Mouse (Mus musculus) kidney, embryonic 15.5 days (tissue): ENCODE measurements around the gene Cacnb4. TPM values are rescaled to one million over a fixed set of nuclear protein-coding genes. Genes with fewer than 3 reads are reported as not detected.

Source experiments
- ATAC-seq: fragments of 200-750 bp; cut with Nextera tagmentation; replicated peaks from 2 replicates; pipeline ENCODE4 v1.8.0; 2017; ENCODE audit warnings: moderate TSS enrichment; ENCODE audit not compliant: low FRiP score
- H3K27ac ChIP-seq: fragments of 300-500 bp; sonication (generic); 2 replicates; pipeline ENCODE4 v1.5.1; 2015; ENCODE audit warnings: mild to moderate bottlenecking, inconsistent platforms
- H3K27me3 ChIP-seq: fragments of 300-500 bp; sonication (generic); 2 replicates; pipeline ENCODE4 v1.6.1; 2015; ENCODE audit warnings: inconsistent platforms
- H3K36me3 ChIP-seq: fragments of 300-500 bp; sonication (generic); 2 replicates; pipeline ENCODE4 v1.6.1; 2015; ENCODE audit warnings: inconsistent platforms
- H3K4me1 ChIP-seq: fragments of 300-500 bp; sonication (generic); 2 replicates; pipeline ENCODE4 v1.6.1; 2015; ENCODE audit warnings: inconsistent platforms
- H3K4me2 ChIP-seq: fragments of 300-500 bp; sonication (generic); 2 replicates; pipeline ENCODE4 v1.6.1; 2015; ENCODE audit warnings: moderate library complexity, mild to moderate bottlenecking, inconsistent platforms
- H3K4me3 ChIP-seq: fragments of 300-500 bp; sonication (generic); replicated peaks from 2 replicates; pipeline ENCODE4 v1.5.1; 2015; ENCODE audit warnings: mild to moderate bottlenecking, inconsistent platforms
- H3K9ac ChIP-seq: fragments of 300-500 bp; sonication (generic); 2 replicates; pipeline ENCODE4 v1.6.1; 2015; ENCODE audit warnings: mild to moderate bottlenecking, inconsistent platforms
- H3K9me3 ChIP-seq: fragments of 300-500 bp; sonication (generic); replicated peaks from 2 replicates; pipeline ENCODE4 v1.6.1; 2016; ENCODE audit warnings: inconsistent platforms
- WGBS: fragments of 180-500 bp; shearing (Covaris S2); methylation state at CpG from one replicate; pipeline ENCODE4 v1.1.7; 2015; ENCODE audit warnings: mixed read lengths; 5-methylcytosine and 5-hydroxymethylcytosine counted together
- polyA plus RNA-seq: library from polyadenylated mRNA; unstranded; fragments of >200 nt; fragmentation: Nextera tagmentation; extraction: Ambion mirVana; gene quantifications from 2 replicates; pipeline ENCODE4 v1.2.1, GENCODE M21; 2015

Cacnb4 gene
- polyA plus RNA-seq, 1 experiment from 2014 or later: 3.7 TPM

- WGBS: 58% methylated on average over 4 of the region's 4 CpGs
- peaks cover 24% of the 10 kb centered on the region for H3K4me1 ChIP-seq
- H3K4me2 ChIP-seq: no peak overlapping the region
- no peak overlapping the region for H3K27ac ChIP-seq
- H3K9ac ChIP-seq: no peak overlapping the region
- no peaks in the 10 kb centered on the region for H3K9me3 ChIP-seq
- ATAC-seq: no peak
- H3K4me3 ChIP-seq: no peak overlapping the region
- H3K36me3 ChIP-seq: no peaks in the 10 kb centered on the region
- peaks cover 18% of the 10 kb centered on the region for H3K27me3 ChIP-seq
These were observed 958 bp upstream of the Cacnb4 start for GRCm38 (mm10) chr2:52677589-52677988.

GRCm38 (mm10) chr2:52676913-52677303, 277 bp upstream of the Cacnb4 start:
- Histone ChIP-seq H3K9ac (no peak overlapping the region), H3K4me2 (peak overlapping the region; percentile 95), H3K27ac (peak overlapping the region; percentile 34; the same call in 1 of the 2 replicates), H3K4me3 (peak overlapping the region; percentile 73), H3K36me3 (no peaks in the 10 kb centered on the region), H3K9me3 (no peaks in the 10 kb centered on the region), H3K4me1 (peaks cover 24% of the 10 kb centered on the region), H3K27me3 (peaks cover 19% of the 10 kb centered on the region)
- ATAC-seq: peak; percentile 16
- WGBS: 6% methylated on average over 6 of the region's 6 CpGs

DNA sequence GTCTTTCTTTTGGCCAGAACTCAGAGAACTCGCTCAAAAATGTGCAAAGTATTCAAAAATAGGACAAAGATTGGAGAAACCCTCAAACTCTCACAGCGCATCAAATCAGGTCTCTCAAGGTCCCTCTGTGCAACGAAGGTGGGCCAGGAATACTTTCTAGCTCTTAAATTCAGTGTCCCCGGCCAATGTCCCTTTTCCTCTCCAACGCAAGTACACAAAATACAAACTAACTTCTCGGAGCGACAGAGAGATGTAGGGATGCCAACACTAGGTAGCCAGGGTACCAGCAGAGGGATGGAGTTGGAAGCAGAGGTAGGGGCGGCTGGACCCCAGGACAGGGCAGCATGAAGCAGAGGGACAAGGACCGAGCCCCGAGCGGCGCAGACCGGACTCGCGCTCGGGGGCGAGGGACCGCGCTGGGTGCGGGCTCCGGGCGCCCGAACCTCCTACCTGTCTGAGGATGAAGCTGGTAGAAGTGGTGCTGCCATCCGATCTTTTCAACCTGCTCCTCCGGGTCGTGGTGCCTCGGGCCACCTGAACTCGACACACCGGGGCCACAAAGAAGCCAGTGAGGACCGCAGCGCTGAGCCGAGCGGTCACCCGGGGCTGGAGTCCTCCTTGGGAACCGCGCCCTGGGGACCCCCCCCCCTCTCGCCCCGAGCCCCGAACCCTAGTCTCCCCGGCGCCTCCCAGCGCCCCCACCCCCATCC, 1.2 kb downstream of the Cacnb4 start:
- peaks cover 19% of the 10 kb centered on the region for H3K27me3 ChIP-seq
- peak overlapping the region; percentile 66 for H3K9ac ChIP-seq
- ATAC-seq: peak; percentile 50
- H3K4me3 ChIP-seq: peak overlapping the region; percentile 73
- 1% methylated on average over 39 of the region's 42 CpGs for WGBS
- no peaks in the 10 kb centered on the region for H3K36me3 ChIP-seq
- H3K4me1 ChIP-seq: peaks cover 24% of the 10 kb centered on the region
- peak overlapping the region; percentile 88 for H3K27ac ChIP-seq
- H3K9me3 ChIP-seq: no peaks in the 10 kb centered on the region
- H3K4me2 ChIP-seq: peak overlapping the region; percentile 95

DNA sequence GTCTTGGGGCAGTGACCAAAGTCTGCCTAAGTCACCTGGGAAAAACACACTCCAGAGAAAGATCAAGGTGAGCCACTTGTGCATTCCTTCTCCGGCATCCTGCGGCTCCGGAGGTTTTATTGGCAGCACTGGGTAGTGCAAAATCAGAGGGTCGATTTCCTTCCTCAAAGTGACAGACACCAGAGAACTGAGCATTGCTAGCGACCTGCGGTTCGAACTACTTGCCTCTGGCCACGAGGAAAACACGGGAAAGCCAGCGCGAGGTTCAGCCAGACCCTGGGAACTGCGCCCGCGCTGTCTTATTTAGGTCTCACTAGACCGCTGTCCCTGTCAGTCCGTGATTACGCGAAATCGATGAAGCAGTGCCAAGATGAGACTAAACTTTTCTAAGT, 1.7 kb downstream of the Cacnb4 start:
- Histone ChIP-seq H3K36me3 (no peaks in the 10 kb centered on the region), H3K9me3 (no peaks in the 10 kb centered on the region), H3K4me3 (peak overlapping the region; percentile 73), H3K27ac (no peak overlapping the region), H3K4me2 (peak overlapping the region; percentile 95), H3K9ac (no peak overlapping the region), H3K4me1 (peaks cover 24% of the 10 kb centered on the region), H3K27me3 (peaks cover 19% of the 10 kb centered on the region)
- 1% methylated on average over 19 of the region's 19 CpGs for WGBS
- no peak for ATAC-seq

DNA sequence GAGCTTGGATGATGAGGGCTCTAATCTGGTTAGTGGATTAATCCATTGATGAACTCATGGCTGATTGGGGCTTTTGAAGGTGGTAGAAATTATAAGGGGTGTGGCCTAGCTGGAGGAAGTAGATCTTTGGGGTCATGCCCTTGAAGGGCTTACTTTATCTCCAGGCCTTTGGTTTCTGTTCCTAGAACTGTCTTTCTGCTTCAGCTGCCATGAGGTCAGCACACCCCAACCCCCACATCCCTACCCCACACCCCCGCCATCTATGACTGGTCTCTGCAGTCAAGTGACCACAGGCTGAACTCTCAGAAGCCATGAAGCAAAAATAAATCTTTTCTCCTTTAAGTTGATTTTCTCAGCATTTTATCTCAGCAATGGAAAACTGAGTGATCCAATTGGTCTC, 3.5 kb downstream of the Cacnb4 start:
- no peak overlapping the region for H3K4me2 ChIP-seq
- peaks cover 19% of the 10 kb centered on the region for H3K27me3 ChIP-seq
- no peak overlapping the region for H3K4me3 ChIP-seq
- no peak overlapping the region for H3K9ac ChIP-seq
- H3K27ac ChIP-seq: no peak overlapping the region
- 67% methylated on average over 1 of the region's 1 CpGs for WGBS
- no peaks in the 10 kb centered on the region for H3K9me3 ChIP-seq
- ATAC-seq: no peak
- H3K36me3 ChIP-seq: no peaks in the 10 kb centered on the region
- H3K4me1 ChIP-seq: peaks cover 24% of the 10 kb centered on the region

DNA sequence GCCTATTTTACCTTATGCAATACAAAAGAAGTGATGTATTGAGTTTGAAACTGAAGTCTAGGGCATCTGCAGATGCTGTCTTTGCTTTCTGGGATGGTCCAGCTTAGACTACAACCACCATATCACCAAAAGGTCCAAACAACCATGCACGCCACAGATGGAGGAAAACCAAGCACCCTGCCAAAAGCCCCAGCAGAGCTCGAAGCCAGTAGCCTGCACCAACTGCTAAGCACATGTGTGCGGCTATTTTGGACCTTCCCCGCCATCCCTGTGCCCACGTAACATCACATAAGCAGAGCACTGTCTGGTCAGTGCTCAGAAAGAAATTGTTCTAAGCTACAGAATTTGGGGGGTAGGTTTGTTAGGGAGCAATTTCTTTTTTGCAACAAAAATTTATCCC, 5.9 kb downstream of the Cacnb4 start:
- 87% methylated on average over 5 of the region's 5 CpGs for WGBS
- H3K27me3 ChIP-seq: peaks cover 14% of the 10 kb centered on the region
- no peaks in the 10 kb centered on the region for H3K36me3 ChIP-seq
- no peak overlapping the region for H3K27ac ChIP-seq
- ATAC-seq: no peak
- H3K4me3 ChIP-seq: no peak overlapping the region
- H3K4me1 ChIP-seq: peaks cover 16% of the 10 kb centered on the region
- H3K4me2 ChIP-seq: no peak overlapping the region
- H3K9me3 ChIP-seq: no peaks in the 10 kb centered on the region
- H3K9ac ChIP-seq: no peak overlapping the region

- Histone ChIP-seq H3K4me2 (no peak overlapping the region), H3K27ac (no peak overlapping the region), H3K9me3 (no peaks in the 10 kb centered on the region), H3K9ac (no peak overlapping the region), H3K36me3 (no peaks in the 10 kb centered on the region), H3K27me3 (0 out of 2 replicates have a peak, but pooled peaks cover 3% of the 10 kb centered on the region), H3K4me1 (0 out of 2 replicates have a peak, but pooled peaks cover 5% of the 10 kb centered on the region), H3K4me3 (no peak overlapping the region)
- ATAC-seq: no peak
- WGBS: 91% methylated on average over 6 of the region's 6 CpGs
These were observed 8.2 kb downstream of the Cacnb4 start for GRCm38 (mm10) chr2:52668480-52668879.

GRCm38 (mm10) chr2:52656722-52657121, 19.9 kb downstream of the Cacnb4 start:
- no peak overlapping the region for H3K4me2 ChIP-seq
- WGBS: 90% methylated on average over 5 of the region's 5 CpGs
- no peak overlapping the region for H3K9ac ChIP-seq
- H3K9me3 ChIP-seq: no peaks in the 10 kb centered on the region
- no peaks in the 10 kb centered on the region for H3K36me3 ChIP-seq
- ATAC-seq: no peak
- no peaks in the 10 kb centered on the region for H3K4me1 ChIP-seq
- H3K27ac ChIP-seq: no peak overlapping the region
- H3K4me3 ChIP-seq: no peak overlapping the region
- H3K27me3 ChIP-seq: peaks cover 3% of the 10 kb centered on the region; the same call in 1 of the 2 replicates

DNA sequence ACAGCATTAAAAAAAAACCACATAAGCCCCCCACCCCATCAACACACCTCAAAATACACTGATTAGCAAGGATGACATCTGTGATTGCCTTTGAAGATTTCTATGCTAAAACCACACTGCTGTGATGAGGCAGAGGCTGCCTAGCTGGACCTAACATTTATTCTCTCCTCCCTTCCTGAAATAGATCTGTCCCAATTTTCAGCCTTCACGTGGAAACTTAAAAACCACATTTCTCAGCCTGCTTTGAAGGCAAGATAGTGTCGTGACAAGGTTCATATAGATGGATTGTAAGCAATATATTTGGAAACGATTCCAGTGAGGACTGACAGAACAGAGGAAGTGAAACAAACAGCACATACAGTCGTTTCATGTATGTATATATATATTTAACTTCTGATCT, 22.1 kb downstream of the Cacnb4 start:
- no peak for ATAC-seq
- 73% methylated on average over 4 of the region's 4 CpGs for WGBS

GRCm38 (mm10) chr2:52651547-52651946, 25.1 kb downstream of the Cacnb4 start:
- H3K9ac ChIP-seq: no peak overlapping the region
- 88% methylated on average over 6 of the region's 6 CpGs for WGBS
- H3K9me3 ChIP-seq: no peaks in the 10 kb centered on the region
- no peak overlapping the region for H3K4me3 ChIP-seq
- 0 out of 2 replicates have a peak, but pooled peaks cover 3% of the 10 kb centered on the region for H3K4me1 ChIP-seq
- no peak for ATAC-seq
- H3K27ac ChIP-seq: no peak overlapping the region
- H3K4me2 ChIP-seq: no peak overlapping the region
- no peaks in the 10 kb centered on the region for H3K36me3 ChIP-seq
- H3K27me3 ChIP-seq: no peaks in the 10 kb centered on the region

More for the DNA sequence above, 22.1 kb downstream of the Cacnb4 start:
- Histone ChIP-seq H3K4me1 (no peaks in the 10 kb centered on the region), H3K9ac (no peak overlapping the region), H3K27me3 (no peaks in the 10 kb centered on the region), H3K4me3 (no peak overlapping the region), H3K36me3 (no peaks in the 10 kb centered on the region), H3K9me3 (no peaks in the 10 kb centered on the region), H3K4me2 (no peak overlapping the region), H3K27ac (no peak overlapping the region)

DNA sequence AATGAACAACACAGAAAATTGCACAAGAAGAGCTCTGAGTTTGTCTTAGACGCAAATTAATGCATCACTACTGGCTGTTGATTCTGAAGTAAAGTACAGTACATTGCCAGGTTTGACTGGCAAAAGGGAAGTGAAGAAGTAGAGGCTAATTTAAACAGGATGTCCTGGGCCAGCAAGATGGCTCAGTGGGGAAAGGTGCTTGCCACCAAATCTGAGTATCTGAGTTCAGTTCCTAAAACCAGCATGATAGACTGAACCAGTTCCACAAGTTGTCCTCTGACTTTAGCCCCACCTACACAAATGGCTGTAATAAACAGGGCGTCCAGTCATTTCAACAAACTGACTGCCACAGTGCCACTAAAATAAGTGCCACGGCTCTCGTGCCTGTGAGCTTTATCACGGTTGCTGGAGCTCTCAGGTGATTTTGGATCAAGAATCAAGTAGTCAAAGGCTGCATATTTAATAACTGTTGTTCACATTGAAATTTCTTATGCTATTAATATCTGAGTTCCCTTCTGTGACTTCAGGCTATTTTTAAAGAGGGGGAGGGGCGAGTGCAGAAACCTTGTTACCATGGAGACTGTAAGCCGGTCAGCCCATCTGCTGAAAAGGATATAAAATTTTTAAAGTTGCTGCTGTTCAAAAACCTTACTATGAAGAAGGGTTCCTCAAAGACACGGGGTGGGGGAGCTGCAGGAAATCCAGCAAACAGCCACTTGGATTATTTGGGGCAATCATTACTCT, 29.2 kb downstream of the Cacnb4 start:
- Histone ChIP-seq H3K36me3 (no peaks in the 10 kb centered on the region), H3K4me2 (no peak overlapping the region), H3K4me3 (no peak overlapping the region), H3K27me3 (no peaks in the 10 kb centered on the region), H3K9me3 (no peaks in the 10 kb centered on the region), H3K27ac (no peak overlapping the region), H3K4me1 (0 out of 2 replicates have a peak, but pooled peaks cover 3% of the 10 kb centered on the region), H3K9ac (no peak overlapping the region)
- WGBS: 70% methylated on average over 8 of the region's 8 CpGs
- no peak for ATAC-seq

DNA sequence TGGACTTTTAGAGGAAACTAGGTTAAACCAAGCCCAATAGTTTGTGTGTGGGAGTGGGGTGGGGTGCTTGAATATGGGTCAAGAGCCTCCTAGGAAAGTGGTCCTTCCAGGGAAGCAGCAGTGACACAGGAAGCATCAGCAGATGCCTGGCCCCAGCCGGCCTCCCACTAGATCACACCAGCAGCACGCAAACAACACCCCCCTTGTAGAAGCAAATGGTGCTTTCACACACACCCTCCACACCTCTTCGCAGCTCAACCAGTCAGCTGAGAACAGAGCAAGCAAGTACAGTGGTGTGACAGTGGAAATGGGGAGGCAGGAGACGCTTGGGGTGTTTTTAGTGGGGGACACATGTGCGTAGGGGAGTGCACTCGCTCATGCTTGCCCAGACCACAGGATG, 33.0 kb downstream of the Cacnb4 start:
- Histone ChIP-seq H3K27me3 (no peaks in the 10 kb centered on the region), H3K9me3 (no peaks in the 10 kb centered on the region), H3K4me2 (no peak overlapping the region), H3K27ac (no peak overlapping the region), H3K4me3 (no peak overlapping the region), H3K36me3 (no peaks in the 10 kb centered on the region), H3K9ac (no peak overlapping the region), H3K4me1 (peaks cover 7% of the 10 kb centered on the region; the same call in 1 of the 2 replicates)
- no peak for ATAC-seq
- 57% methylated on average over 6 of the region's 6 CpGs for WGBS
